Mouse (Mus musculus): Measurements from ENCODE around the gene Cemip. TPM values are rescaled to one million over a fixed set of nuclear protein-coding genes. Genes with fewer than 3 reads are reported as not detected.

Cemip gene
- polyA plus RNA-seq, 1 experiment from 2014 or later = 0.08 TPM

DNA sequence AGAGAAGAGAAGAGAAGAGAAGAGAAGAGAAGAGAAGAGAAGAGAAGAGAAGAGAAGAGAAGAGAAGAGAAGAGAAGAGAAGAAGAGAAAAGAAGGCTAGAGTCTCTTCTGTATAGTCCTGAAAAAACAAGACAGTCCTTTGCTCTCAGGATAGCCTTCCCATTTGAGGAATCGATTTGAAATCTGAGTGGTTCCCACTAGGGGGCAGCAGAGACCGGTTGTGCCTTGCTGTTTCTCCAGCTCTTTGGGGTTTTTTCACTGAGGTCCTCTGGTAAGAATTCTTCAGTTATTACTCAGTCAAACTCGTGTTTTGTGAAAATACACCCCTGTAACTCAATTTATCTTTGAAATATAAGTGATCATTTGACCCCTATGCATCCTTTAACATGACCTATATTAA lies 171.7 kb downstream of the Cemip start:
- 0 out of 2 replicates have a peak, but pooled peaks have one; percentile 21 for ATAC-seq (ENCODE audit: low FRiP score, low read depth)
- H3K4me3 ChIP-seq = no peak overlapping the region
- 3% methylated on average over 3 of the region's 3 CpGs for WGBS

DNA sequence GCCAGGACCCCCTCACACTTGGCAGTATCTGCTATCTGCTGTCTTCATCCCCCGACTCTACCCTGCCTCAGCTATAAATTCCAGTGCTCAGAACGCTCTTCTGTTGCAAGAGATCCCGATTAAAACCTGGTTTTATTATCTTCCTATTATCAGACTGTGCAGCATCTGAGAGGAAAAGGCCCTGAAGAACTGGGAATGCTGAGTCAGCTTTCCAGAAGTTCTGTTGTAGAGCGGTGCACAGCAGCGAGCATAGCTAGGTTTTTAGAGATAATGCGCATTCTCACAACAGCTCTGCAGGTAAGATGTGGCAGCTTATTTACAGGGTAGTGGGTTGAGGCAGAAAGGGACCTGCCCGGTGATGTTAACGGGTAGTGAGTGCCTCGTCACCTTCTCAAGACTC lies 172.3 kb downstream of the Cemip start:
- H3K9me3 ChIP-seq = no peaks in the 10 kb centered on the region
- WGBS = 79% methylated on average over 9 of the region's 9 CpGs
- H3K27ac ChIP-seq = no peak overlapping the region
- ATAC-seq (ENCODE audit: low FRiP score, low read depth) = no peak
- H3K27me3 ChIP-seq (replicated peaks) = no peaks in the 10 kb centered on the region
- H3K4me2 ChIP-seq (replicated peaks) = no peak overlapping the region
- no peak overlapping the region for H3K4me3 ChIP-seq
- no peaks in the 10 kb centered on the region for H3K36me3 ChIP-seq
- no peaks in the 10 kb centered on the region for H3K4me1 ChIP-seq
- no peak overlapping the region for H3K9ac ChIP-seq

More for the DNA sequence above, 171.7 kb downstream of the Cemip start:
- Histone ChIP-seq H3K27ac (no peak overlapping the region), H3K36me3 (no peaks in the 10 kb centered on the region), H3K9ac (no peak overlapping the region), H3K4me1 (no peaks in the 10 kb centered on the region), H3K4me2 (replicated peaks) (no peak overlapping the region), H3K9me3 (no peaks in the 10 kb centered on the region), H3K27me3 (replicated peaks) (no peaks in the 10 kb centered on the region)

DNA sequence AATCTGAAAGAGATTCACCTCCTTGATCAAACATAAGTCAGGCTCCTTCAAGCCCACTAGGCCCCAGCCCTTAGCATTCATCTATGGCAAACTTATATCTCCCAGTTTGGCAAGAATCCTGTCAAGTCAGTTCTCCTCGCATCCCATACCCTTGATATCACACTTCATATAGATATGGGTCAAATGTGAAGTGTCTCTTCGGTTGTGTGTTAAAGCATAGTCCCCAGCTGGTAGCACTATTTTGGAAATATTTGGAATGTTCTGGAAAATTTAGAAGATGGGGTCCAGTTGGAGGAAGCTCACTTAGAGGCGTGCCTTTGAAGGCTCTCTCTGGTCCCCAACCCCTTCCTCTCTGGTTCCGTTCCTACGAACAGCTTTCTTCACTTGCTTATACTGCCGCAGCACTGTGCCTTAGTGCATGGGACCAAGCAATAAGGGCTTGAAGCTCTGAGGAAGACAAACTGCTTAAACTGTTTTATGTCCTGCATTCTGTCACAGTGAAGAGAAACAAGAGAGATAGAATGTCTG lies 172.8 kb downstream of the Cemip start:
- no peak for ATAC-seq (ENCODE audit: low FRiP score, low read depth)
- Histone ChIP-seq H3K36me3 (no peaks in the 10 kb centered on the region), H3K4me3 (no peak overlapping the region), H3K9me3 (no peaks in the 10 kb centered on the region), H3K4me2 (replicated peaks) (no peak overlapping the region), H3K4me1 (no peaks in the 10 kb centered on the region), H3K27ac (no peak overlapping the region), H3K27me3 (replicated peaks) (no peaks in the 10 kb centered on the region), H3K9ac (no peak overlapping the region)
- 93% methylated on average over 6 of the region's 6 CpGs for WGBS

DNA sequence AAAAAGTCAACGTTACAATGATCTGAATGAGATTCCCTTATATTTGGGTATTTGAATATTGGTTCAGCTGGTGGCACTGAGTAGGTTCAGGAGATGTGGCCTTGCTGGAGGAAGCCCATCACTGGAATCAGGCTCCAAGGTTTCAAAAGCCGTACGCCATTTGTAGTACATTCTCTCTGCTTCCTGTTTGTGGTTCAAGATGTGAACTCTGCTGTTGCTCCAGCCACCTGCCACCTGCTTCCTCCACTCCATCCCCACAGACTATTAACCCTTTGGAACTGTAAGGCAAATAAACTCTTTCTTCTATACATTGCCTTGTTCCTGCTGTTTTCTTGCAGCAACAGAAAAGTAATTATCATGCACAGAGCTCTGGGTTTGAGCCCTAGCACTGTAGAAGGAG lies 174.4 kb downstream of the Cemip start:
- WGBS = 81% methylated on average over 3 of the region's 3 CpGs
- H3K4me2 ChIP-seq (replicated peaks) = no peak overlapping the region
- no peak overlapping the region for H3K4me3 ChIP-seq
- H3K4me1 ChIP-seq = no peaks in the 10 kb centered on the region
- no peaks in the 10 kb centered on the region for H3K9me3 ChIP-seq
- no peak overlapping the region for H3K27ac ChIP-seq
- no peaks in the 10 kb centered on the region for H3K36me3 ChIP-seq
- no peak for ATAC-seq (ENCODE audit: low FRiP score, low read depth)
- H3K9ac ChIP-seq = no peak overlapping the region
- no peaks in the 10 kb centered on the region for H3K27me3 ChIP-seq (replicated peaks)

DNA sequence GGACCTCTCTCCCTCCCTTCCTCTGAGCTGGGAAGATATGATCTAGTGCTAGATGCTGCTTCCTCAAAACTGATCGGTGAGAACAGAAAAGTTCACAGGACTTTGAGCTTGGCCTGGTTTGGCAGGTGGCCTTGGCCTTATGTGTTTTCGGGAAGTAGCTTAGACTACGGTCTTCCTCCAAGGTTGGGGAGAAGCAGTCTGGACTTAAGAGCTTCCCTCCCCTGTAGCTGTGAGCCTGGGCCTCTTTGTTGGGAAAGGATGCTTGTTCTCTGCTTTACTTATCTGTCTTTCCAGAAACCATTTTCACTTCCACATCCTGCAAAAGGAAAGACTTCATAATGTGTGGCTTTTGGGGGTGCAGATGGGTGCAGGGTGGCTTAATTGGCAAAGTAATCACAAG lies 181.5 kb downstream of the Cemip start:
- Histone ChIP-seq H3K36me3 (peaks cover 16% of the 10 kb centered on the region), H3K27ac (no peak overlapping the region), H3K4me1 (no peaks in the 10 kb centered on the region), H3K9ac (no peak overlapping the region), H3K4me2 (replicated peaks) (no peak overlapping the region), H3K4me3 (no peak overlapping the region), H3K9me3 (peaks cover 6% of the 10 kb centered on the region; the same call in 1 of the 2 replicates), H3K27me3 (replicated peaks) (no peaks in the 10 kb centered on the region)
- 92% methylated on average over 3 of the region's 3 CpGs for WGBS
- ATAC-seq (ENCODE audit: low FRiP score, low read depth) = no peak

DNA sequence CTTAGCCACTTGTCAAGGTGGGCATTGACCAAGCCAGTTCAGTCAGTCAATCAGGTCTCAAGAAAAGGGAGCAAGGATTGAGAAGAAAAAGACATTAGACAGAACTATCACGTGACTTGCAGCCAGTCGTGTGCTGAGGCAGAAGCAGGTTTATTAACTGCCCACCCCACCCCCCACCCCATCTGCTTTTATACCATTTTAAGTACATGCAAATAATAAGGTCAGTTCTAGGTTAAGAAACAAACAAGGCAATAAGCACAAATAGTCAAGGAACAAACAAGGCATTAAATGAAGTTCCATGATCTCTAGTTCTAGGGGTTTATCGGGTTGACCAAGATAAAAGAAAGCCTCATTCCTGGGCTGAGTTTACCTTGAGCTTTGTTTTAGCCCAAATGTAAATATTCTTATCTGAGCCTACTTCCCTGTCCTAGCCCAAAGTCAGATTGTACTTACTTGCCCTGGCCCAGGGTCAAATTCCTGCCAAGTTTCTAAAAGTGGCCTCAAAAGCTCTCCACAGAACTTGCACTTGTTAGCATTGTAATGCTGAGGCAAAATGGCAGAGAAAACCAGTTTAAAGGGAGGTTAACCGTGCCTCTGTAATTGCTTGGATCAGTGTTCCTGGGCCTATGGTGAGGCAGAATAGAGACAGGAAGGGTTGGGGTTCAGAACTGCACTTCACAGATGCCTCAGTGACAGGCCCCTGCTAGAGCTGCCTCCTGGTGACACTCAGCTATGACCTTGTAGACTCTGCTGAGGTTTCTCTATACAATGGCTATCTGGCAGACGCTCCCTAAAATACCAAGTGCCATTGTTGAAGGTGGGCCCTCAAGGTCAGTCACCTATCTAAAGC lies 183.8 kb downstream of the Cemip start:
- no peak overlapping the region for H3K4me3 ChIP-seq
- no peak for ATAC-seq (ENCODE audit: low FRiP score, low read depth)
- H3K4me2 ChIP-seq (replicated peaks) = no peak overlapping the region
- H3K27me3 ChIP-seq (replicated peaks) = no peaks in the 10 kb centered on the region
- 74% methylated on average over 5 of the region's 5 CpGs for WGBS
- H3K9ac ChIP-seq = no peak overlapping the region
- H3K9me3 ChIP-seq = peaks cover 6% of the 10 kb centered on the region; the same call in 1 of the 2 replicates
- H3K4me1 ChIP-seq = no peaks in the 10 kb centered on the region
- H3K36me3 ChIP-seq = peaks cover 39% of the 10 kb centered on the region
- no peak overlapping the region for H3K27ac ChIP-seq

DNA sequence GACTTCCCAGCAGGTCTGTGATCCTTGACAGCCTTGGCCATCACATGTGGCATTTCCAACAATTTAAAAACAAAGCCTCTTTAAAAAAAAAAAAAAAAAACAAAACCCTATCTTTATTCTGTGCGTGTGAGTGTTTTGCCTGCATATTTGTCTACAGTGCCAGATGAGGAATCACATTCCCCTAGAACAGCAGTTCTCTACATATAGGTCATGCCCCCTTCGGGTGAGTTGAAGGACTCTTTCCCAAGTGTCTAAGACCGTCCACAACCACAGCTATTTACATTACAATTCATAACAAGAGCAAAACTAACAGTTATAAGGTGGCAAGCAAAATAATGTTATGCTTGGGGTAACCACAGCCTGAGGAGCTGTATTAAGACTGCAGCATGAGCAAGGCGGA lies 184.9 kb downstream of the Cemip start:
- WGBS = 92% methylated on average over 4 of the region's 4 CpGs

DNA sequence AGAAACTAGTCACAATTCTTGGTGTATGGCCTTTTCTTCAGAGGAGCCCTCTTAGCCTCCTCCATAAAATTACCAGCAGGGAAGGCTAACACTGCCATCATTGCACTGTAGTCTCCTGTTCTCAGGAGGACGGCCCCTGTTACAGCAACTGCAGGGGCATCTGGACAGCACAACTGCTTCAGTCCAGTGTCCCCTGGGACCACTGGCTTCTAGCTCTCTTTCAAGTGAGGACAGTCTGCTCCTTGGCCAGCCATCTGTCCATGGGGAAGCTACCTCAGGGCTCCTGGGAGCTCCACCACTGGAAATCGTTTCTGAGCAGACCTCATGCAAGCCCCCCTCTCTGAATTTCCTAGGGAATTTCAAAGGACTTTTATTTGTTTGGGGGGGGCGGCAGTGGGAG lies 185.8 kb downstream of the Cemip start:
- ATAC-seq (ENCODE audit: low FRiP score, low read depth) = no peak
- Histone ChIP-seq H3K4me1 (no peaks in the 10 kb centered on the region), H3K36me3 (peaks cover 56% of the 10 kb centered on the region)

More for the DNA sequence above, 184.9 kb downstream of the Cemip start:
- Histone ChIP-seq H3K9me3 (peaks cover 6% of the 10 kb centered on the region; the same call in 1 of the 2 replicates), H3K27ac (no peak overlapping the region), H3K36me3 (peaks cover 47% of the 10 kb centered on the region), H3K4me3 (no peak overlapping the region), H3K4me1 (no peaks in the 10 kb centered on the region), H3K9ac (no peak overlapping the region), H3K27me3 (replicated peaks) (no peaks in the 10 kb centered on the region), H3K4me2 (replicated peaks) (no peak overlapping the region)
- no peak for ATAC-seq (ENCODE audit: low FRiP score, low read depth)

DNA sequence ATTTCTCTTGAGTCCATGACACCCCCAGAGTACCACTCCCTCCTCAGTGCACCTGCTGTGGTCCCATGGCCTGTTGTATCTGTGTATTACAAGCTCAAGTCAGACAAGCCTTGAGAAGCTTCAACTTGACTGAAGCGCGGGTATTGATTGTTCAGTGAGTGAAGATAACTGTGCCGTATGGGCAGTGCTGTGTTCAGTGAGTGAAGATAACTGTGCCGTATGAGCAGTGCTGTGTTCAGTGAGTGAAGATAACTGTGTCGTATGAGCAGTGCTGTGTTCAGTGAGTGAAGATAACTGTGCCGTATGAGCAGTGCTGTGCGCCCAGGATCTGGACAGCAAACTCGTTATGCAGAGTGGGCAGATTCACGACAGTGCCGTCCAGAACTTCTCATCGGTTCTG lies 188.0 kb downstream of the Cemip start:
- H3K4me3 ChIP-seq = no peak overlapping the region
- H3K36me3 ChIP-seq = peaks cover 62% of the 10 kb centered on the region
- no peaks in the 10 kb centered on the region for H3K27me3 ChIP-seq (replicated peaks)
- peaks cover 7% of the 10 kb centered on the region for H3K4me1 ChIP-seq
- ATAC-seq (ENCODE audit: low FRiP score, low read depth) = no peak
- no peak overlapping the region for H3K4me2 ChIP-seq (replicated peaks)
- H3K9me3 ChIP-seq = no peaks in the 10 kb centered on the region
- 89% methylated on average over 11 of the region's 11 CpGs for WGBS
- no peak overlapping the region for H3K27ac ChIP-seq
- H3K9ac ChIP-seq = no peak overlapping the region

More for the DNA sequence above, 185.8 kb downstream of the Cemip start:
- no peak overlapping the region for H3K9ac ChIP-seq
- H3K4me2 ChIP-seq (replicated peaks) = no peak overlapping the region
- no peak overlapping the region for H3K27ac ChIP-seq
- no peaks in the 10 kb centered on the region for H3K27me3 ChIP-seq (replicated peaks)
- H3K9me3 ChIP-seq = no peaks in the 10 kb centered on the region
- H3K4me3 ChIP-seq = no peak overlapping the region
- WGBS = 84% methylated on average over 3 of the region's 3 CpGs

DNA sequence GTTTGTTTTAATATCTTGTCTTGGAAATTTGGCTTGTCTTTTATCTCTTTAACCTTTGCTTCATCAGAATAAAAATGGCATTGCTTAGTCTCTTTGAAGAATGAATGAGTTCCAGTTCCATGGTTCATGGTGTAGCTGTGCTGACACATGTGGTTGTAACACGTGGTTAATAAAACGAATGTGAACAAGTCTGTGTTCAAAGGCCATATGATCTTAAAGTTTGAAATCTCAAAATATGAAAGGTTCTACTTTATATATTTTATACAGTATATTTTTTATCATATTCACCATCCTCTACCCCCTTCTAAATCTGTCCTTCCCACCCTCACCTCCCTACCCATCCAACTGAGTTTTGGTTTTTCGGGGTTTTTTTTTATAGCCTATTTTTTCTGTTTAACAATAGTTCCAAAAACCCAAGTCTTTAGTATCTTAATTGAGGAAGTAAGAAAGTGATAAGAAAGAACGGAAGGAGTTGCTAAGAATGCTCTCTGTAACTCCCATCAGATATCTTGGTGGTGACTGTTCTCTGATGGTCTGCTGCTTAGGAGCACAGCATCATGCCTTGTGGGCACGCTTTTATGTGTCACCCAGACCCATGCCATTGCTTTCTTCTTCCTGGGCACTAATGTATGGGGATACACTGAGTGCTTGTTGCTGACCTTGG lies 190.1 kb downstream of the Cemip start:
- WGBS = 93% methylated on average over 5 of the region's 5 CpGs

DNA sequence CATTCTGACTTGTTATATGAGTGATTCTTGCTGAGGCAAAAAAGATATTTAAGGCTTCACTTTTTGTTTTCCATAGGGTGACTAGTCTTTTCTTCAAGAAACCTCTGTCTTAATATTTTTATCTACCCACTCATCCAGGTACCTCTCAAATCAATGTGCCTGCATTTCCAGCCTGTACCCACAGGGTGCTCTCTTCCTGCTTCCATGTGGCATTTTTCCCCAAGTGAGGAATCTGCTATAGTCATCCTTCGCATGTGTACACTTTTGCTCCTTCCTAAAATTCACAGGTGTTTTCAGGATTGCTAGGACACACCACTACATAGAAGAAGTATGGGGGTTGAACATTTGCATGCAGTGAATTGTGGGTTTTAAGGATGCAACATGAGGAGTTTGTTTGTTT lies 192.0 kb downstream of the Cemip start:
- 100% methylated on average over 1 of the region's 1 CpGs for WGBS
- H3K27me3 ChIP-seq (replicated peaks) = no peaks in the 10 kb centered on the region
- no peak overlapping the region for H3K27ac ChIP-seq
- H3K9me3 ChIP-seq = no peaks in the 10 kb centered on the region
- no peak overlapping the region for H3K9ac ChIP-seq
- no peak overlapping the region for H3K4me2 ChIP-seq (replicated peaks)
- H3K4me3 ChIP-seq = no peak overlapping the region
- peaks cover 13% of the 10 kb centered on the region for H3K4me1 ChIP-seq
- no peak for ATAC-seq (ENCODE audit: low FRiP score, low read depth)
- H3K36me3 ChIP-seq = peaks cover 41% of the 10 kb centered on the region

More for the DNA sequence above, 190.1 kb downstream of the Cemip start:
- Histone ChIP-seq H3K27ac (no peak overlapping the region), H3K4me1 (peaks cover 13% of the 10 kb centered on the region), H3K9me3 (no peaks in the 10 kb centered on the region), H3K36me3 (peaks cover 55% of the 10 kb centered on the region), H3K9ac (no peak overlapping the region), H3K4me2 (replicated peaks) (no peak overlapping the region), H3K4me3 (no peak overlapping the region), H3K27me3 (replicated peaks) (no peaks in the 10 kb centered on the region)
- ATAC-seq (ENCODE audit: low FRiP score, low read depth) = no peak

DNA sequence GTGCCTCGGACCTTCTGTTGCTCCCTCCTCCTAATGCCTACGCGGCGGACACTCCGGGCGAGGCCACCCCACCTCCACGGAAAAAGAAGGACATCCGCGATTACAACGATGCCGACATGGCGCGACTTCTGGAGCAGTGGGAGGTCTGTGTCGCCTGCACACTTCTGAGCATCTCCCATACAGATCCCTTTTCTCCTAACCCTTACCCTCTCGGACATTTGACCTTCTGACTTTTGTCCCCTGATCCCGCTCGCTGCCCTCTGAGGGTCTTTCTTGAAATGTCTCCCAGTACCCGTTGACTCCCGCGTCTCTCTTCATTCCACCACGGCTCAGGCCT lies 194.0 kb downstream of the Cemip start:
- under 1% methylated on average over 21 of the region's 21 CpGs for WGBS
- Histone ChIP-seq H3K27ac (0 out of 2 replicates have a peak overlapping the region, but pooled peaks have one; percentile 57), H3K27me3 (replicated peaks) (no peaks in the 10 kb centered on the region), H3K4me3 (peak overlapping the region; percentile 66), H3K9me3 (no peaks in the 10 kb centered on the region), H3K36me3 (peaks cover 20% of the 10 kb centered on the region), H3K4me1 (peaks cover 13% of the 10 kb centered on the region), H3K9ac (peak overlapping the region; percentile 71), H3K4me2 (replicated peaks) (peak overlapping the region; percentile 57)
- no peak; the same call in 1 of the 2 replicates for ATAC-seq (ENCODE audit: low FRiP score, low read depth)

Data from neural tube, embryonic 12.5 days (tissue).